Mouse (Mus musculus) ZHBTc4 (cell line): Measurements from ENCODE around the gene Serac1.

Source experiments
- DNase-seq: peaks from one replicate; pipeline ENCODE4 v3.0.0-alpha.2; 2011; ENCODE audit warnings: low read depth, low spot score

The Serac1 gene

GRCm38 (mm10) chr17:6079287-6080122 lies at the start of gene Serac1, which contains the start of gene Gtf2h5:
Serac1 (minus strand) TSS chr17:6079741.
Gtf2h5 (plus strand) TSS chr17:6079786.
- DNase-seq: peak; percentile 99

- peak; percentile 70 for DNase-seq
These were observed 48.5 kb upstream of the Serac1 start for GRCm38 (mm10) chr17:6128039-6128438.

- DNase-seq: no peak
These were observed 45.9 kb upstream of the Serac1 start for GRCm38 (mm10) chr17:6125441-6125840.

GRCm38 (mm10) chr17:6123776-6124175 lies 44.2 kb upstream of the Serac1 start:
- no peak for DNase-seq

- DNase-seq: no peak
These were observed 39.3 kb upstream of the Serac1 start for GRCm38 (mm10) chr17:6118861-6119260.

- DNase-seq: no peak
These were observed 38.4 kb upstream of the Serac1 start for GRCm38 (mm10) chr17:6117917-6118316.

- DNase-seq: no peak
These were observed 37.7 kb upstream of the Serac1 start for GRCm38 (mm10) chr17:6117148-6117725.

- DNase-seq: no peak
These were observed 35.5 kb upstream of the Serac1 start for GRCm38 (mm10) chr17:6115085-6115484.

GRCm38 (mm10) chr17:6113653-6114052 lies 34.1 kb upstream of the Serac1 start:
- DNase-seq: no peak

- DNase-seq: peak; percentile 23
These were observed 31.4 kb upstream of the Serac1 start for GRCm38 (mm10) chr17:6110956-6111355.

GRCm38 (mm10) chr17:6108175-6108574 lies 28.6 kb upstream of the Serac1 start:
- DNase-seq: no peak

- peak; percentile 45 for DNase-seq
These were observed 27.6 kb upstream of the Serac1 start for GRCm38 (mm10) chr17:6107015-6107601.

- peak; percentile 91 for DNase-seq
These were observed 26.9 kb upstream of the Serac1 start, which contains the start of gene Tulp4 for GRCm38 (mm10) chr17:6106361-6107014. Tulp4 (plus strand) TSS chr17:6106437.

GRCm38 (mm10) chr17:6103566-6103965 lies 24.0 kb upstream of the Serac1 start:
- no peak for DNase-seq

- no peak for DNase-seq
These were observed 22.7 kb upstream of the Serac1 start for GRCm38 (mm10) chr17:6102287-6102686.

GRCm38 (mm10) chr17:6097884-6098283 lies 18.3 kb upstream of the Serac1 start:
- peak; percentile 70 for DNase-seq

- no peak for DNase-seq
These were observed 16.0 kb upstream of the Serac1 start for GRCm38 (mm10) chr17:6095579-6095978.

- no peak for DNase-seq
These were observed 12.1 kb upstream of the Serac1 start for GRCm38 (mm10) chr17:6091604-6092003.

GRCm38 (mm10) chr17:6083323-6083890 lies 3.9 kb upstream of the Serac1 start:
- no peak for DNase-seq

- peak; percentile 44 for DNase-seq
These were observed 6.1 kb downstream of the Serac1 start for GRCm38 (mm10) chr17:6073405-6073804.

- DNase-seq: no peak
These were observed 9.7 kb downstream of the Serac1 start for GRCm38 (mm10) chr17:6069866-6070265.

- DNase-seq: no peak
These were observed 11.9 kb downstream of the Serac1 start for GRCm38 (mm10) chr17:6067613-6068012.
